Mouse (Mus musculus) lung, embryonic 14.5 days (tissue): ENCODE results near the gene Zbtb20. TPM values are rescaled to one million over a fixed set of nuclear protein-coding genes. Genes with fewer than 3 reads are reported as not detected.

Experiments used
- ATAC-seq: fragments of 200-750 bp; cut with Nextera tagmentation; 2 replicates; pipeline ENCODE4 v1.8.0; 2017; ENCODE audit warnings: mild to moderate bottlenecking, moderate TSS enrichment, moderate library complexity; ENCODE audit not compliant: insufficient read depth
- DNase-seq: peaks from one replicate; pipeline ENCODE4 v3.0.0-alpha.2; 2015
- H3K27ac ChIP-seq: fragments of 300-500 bp; sonication (generic); 2 replicates; pipeline ENCODE4 v1.5.1; 2014; ENCODE audit warnings: low read depth, mild to moderate bottlenecking, moderate library complexity
- H3K27me3 ChIP-seq: fragments of 300-500 bp; sonication (generic); 2 replicates; pipeline ENCODE4 v1.6.1; 2014; ENCODE audit warnings: low read length, control low read depth; ENCODE audit not compliant: insufficient read depth
- H3K36me3 ChIP-seq: fragments of 300-500 bp; sonication (generic); 2 replicates; pipeline ENCODE4 v1.6.1; 2014; ENCODE audit warnings: control low read depth; ENCODE audit not compliant: insufficient read depth
- H3K4me1 ChIP-seq: fragments of 300-500 bp; sonication (generic); 2 replicates; pipeline ENCODE4 v1.6.1; 2014; ENCODE audit warnings: antibody characterized with exemption, control low read depth; ENCODE audit not compliant: insufficient read depth
- H3K4me2 ChIP-seq: fragments of 300-500 bp; sonication (generic); 2 replicates; pipeline ENCODE4 v1.6.1; 2014; ENCODE audit warnings: mild to moderate bottlenecking
- H3K4me3 ChIP-seq: fragments of 300-500 bp; sonication (generic); 2 replicates; pipeline ENCODE4 v1.5.1; 2014; ENCODE audit warnings: low read depth, low read length
- H3K9ac ChIP-seq: fragments of 300-500 bp; sonication (generic); 2 replicates; pipeline ENCODE4 v1.6.1; 2014
- H3K9me3 ChIP-seq: fragments of 300-500 bp; sonication (generic); 2 replicates; pipeline ENCODE4 v1.6.1; 2016; ENCODE audit warnings: low read depth, low read length, control low read depth
- CTCF ChIP-seq: IDR thresholded peaks from 2 replicates; pipeline ENCODE4 v1.5.1; 2016; ENCODE audit warnings: antibody characterized with exemption, low read depth
- WGBS: fragments of 180-500 bp; shearing (Covaris S2); extraction: QIAGEN DNeasy Blood & Tissue Kit; methylation state at CpG from one replicate; pipeline ENCODE4 v1.1.7; 2014; 5-methylcytosine and 5-hydroxymethylcytosine counted together
- polyA plus RNA-seq: library from polyadenylated mRNA; unstranded; fragments of >200 nt; fragmentation: Nextera tagmentation; extraction: Ambion mirVana; gene quantifications from 2 replicates; pipeline ENCODE4 v1.2.1, GENCODE M21; 2014

Gene Zbtb20
- polyA plus RNA-seq, 1 experiment from 2014 or later: 17.6 TPM

GRCm38 (mm10) chr16:43359546-43359945 lies 483.9 kb downstream of the Zbtb20 start:
- WGBS: 64% methylated on average over 3 of the region's 3 CpGs

GRCm38 (mm10) chr16:43360112-43360511 lies 484.4 kb downstream of the Zbtb20 start:
- no peak for DNase-seq
- Histone ChIP-seq H3K4me3 (no peak overlapping the region), H3K27me3 (no peaks in the 10 kb centered on the region), H3K4me2 (no peak overlapping the region), H3K36me3 (no peaks in the 10 kb centered on the region), H3K4me1 (peaks cover 7% of the 10 kb centered on the region; the same call in 1 of the 2 replicates), H3K9me3 (no peaks in the 10 kb centered on the region), H3K9ac (no peak overlapping the region), H3K27ac (no peak overlapping the region)
- no peak for ATAC-seq
- 88% methylated on average over 2 of the region's 2 CpGs for WGBS
- TF ChIP-seq CTCF: no peak

More at GRCm38 (mm10) chr16:43359546-43359945, 483.9 kb downstream of the Zbtb20 start:
- H3K9me3 ChIP-seq: no peaks in the 10 kb centered on the region
- no peak overlapping the region for H3K4me3 ChIP-seq
- H3K27ac ChIP-seq: no peak overlapping the region
- no peak overlapping the region for H3K9ac ChIP-seq
- no peaks in the 10 kb centered on the region for H3K27me3 ChIP-seq
- no peak for TF ChIP-seq CTCF
- peaks cover 7% of the 10 kb centered on the region; the same call in 1 of the 2 replicates for H3K4me1 ChIP-seq
- no peak overlapping the region for H3K4me2 ChIP-seq
- ATAC-seq (no peak), DNase-seq (no peak)
- H3K36me3 ChIP-seq: no peaks in the 10 kb centered on the region

- Histone ChIP-seq H3K9ac (no peak overlapping the region), H3K36me3 (no peaks in the 10 kb centered on the region), H3K4me3 (no peak overlapping the region), H3K27me3 (no peaks in the 10 kb centered on the region), H3K4me1 (peaks cover 7% of the 10 kb centered on the region; the same call in 1 of the 2 replicates), H3K4me2 (no peak overlapping the region), H3K9me3 (no peaks in the 10 kb centered on the region), H3K27ac (no peak overlapping the region)
- no peak for ATAC-seq
- WGBS: 74% methylated on average over 7 of the region's 7 CpGs
- no peak for TF ChIP-seq CTCF
- no peak for DNase-seq
Observed at GRCm38 (mm10) chr16:43360838-43361480, 485.3 kb downstream of the Zbtb20 start.

GRCm38 (mm10) chr16:43362651-43363300 lies 487.1 kb downstream of the Zbtb20 start:
- ATAC-seq (peak; percentile 81; the same call in 1 of the 2 replicates), DNase-seq (peak; percentile 60)
- H3K27me3 ChIP-seq: no peaks in the 10 kb centered on the region
- no peak overlapping the region for H3K4me2 ChIP-seq
- no peak overlapping the region for H3K9ac ChIP-seq
- H3K4me1 ChIP-seq: peaks cover 7% of the 10 kb centered on the region; the same call in 1 of the 2 replicates
- no peak for TF ChIP-seq CTCF
- 0 out of 2 replicates have a peak overlapping the region, but pooled peaks have one; percentile 80 for H3K27ac ChIP-seq
- no peaks in the 10 kb centered on the region for H3K36me3 ChIP-seq
- WGBS: 63% methylated on average over 9 of the region's 9 CpGs
- H3K9me3 ChIP-seq: no peaks in the 10 kb centered on the region
- H3K4me3 ChIP-seq: no peak overlapping the region

- Histone ChIP-seq H3K4me2 (no peak overlapping the region), H3K9me3 (no peaks in the 10 kb centered on the region), H3K27me3 (no peaks in the 10 kb centered on the region), H3K4me3 (no peak overlapping the region), H3K4me1 (peaks cover 7% of the 10 kb centered on the region; the same call in 1 of the 2 replicates), H3K36me3 (no peaks in the 10 kb centered on the region), H3K27ac (peak overlapping the region; percentile 80; the same call in 1 of the 2 replicates), H3K9ac (no peak overlapping the region)
- no peak for TF ChIP-seq CTCF
- ATAC-seq: peak; percentile 16; the same call in 1 of the 2 replicates
- 56% methylated on average over 6 of the region's 6 CpGs for WGBS
- no peak for DNase-seq
Observed at GRCm38 (mm10) chr16:43363316-43363715, 487.6 kb downstream of the Zbtb20 start.

GRCm38 (mm10) chr16:43363751-43364515 lies 488.3 kb downstream of the Zbtb20 start:
- peaks cover 7% of the 10 kb centered on the region; the same call in 1 of the 2 replicates for H3K4me1 ChIP-seq
- H3K27me3 ChIP-seq: no peaks in the 10 kb centered on the region
- no peaks in the 10 kb centered on the region for H3K9me3 ChIP-seq
- no peak overlapping the region for H3K4me3 ChIP-seq
- no peak overlapping the region; the same call in 1 of the 2 replicates for H3K9ac ChIP-seq
- no peak for TF ChIP-seq CTCF
- DNase-seq (peak; percentile 55), ATAC-seq (peak; percentile 79)
- H3K36me3 ChIP-seq: no peaks in the 10 kb centered on the region
- peak overlapping the region; percentile 37; the same call in 1 of the 2 replicates for H3K4me2 ChIP-seq
- peak overlapping the region; percentile 80; the same call in 1 of the 2 replicates for H3K27ac ChIP-seq
- 17% methylated on average over 7 of the region's 7 CpGs for WGBS
